Mouse (Mus musculus): ENCODE data around the gene Rplp1.

DNA sequence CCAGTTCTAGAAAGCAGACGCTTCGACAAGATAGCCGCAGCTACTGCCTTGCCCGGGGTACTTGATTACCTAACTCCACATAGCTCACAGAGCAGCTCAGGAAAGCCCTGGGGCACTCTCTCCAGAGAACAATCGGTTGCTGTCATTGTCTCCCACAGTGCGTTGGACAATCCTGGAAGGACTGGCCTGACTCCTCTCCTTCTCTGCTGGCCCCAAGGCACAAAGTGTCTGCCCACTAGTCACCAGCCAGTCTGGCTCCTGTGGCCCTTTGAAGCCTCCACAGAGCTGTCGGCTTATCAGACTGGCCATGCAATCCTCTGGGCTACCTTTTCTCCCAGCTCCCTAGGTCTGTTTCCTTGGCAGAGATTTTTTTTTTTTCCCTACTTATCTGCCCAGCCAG is 37.9 kb upstream of the Rplp1 start:
- no peak for TF ChIP-seq CTCF (IDR thresholded peaks at IDR 0.05; ENCODE audit: borderline replicate concordance, extremely low read depth, insufficient read depth, insufficient read length)
- TF ChIP-seq POLR2A (IDR thresholded peaks at IDR 0.05; ENCODE audit: borderline replicate concordance, extremely low read depth, insufficient read depth, insufficient read length, poor library complexity, severe bottlenecking): no peak
